Mouse (Mus musculus): ENCODE results near the gene Slc8a2. TPM values are rescaled to one million over a fixed set of nuclear protein-coding genes. Genes with fewer than 3 reads are reported as not detected.

Slc8a2 gene
- 0.80 and 0.88 TPM in 2 replicates for polyA plus RNA-seq (2015; fragmentation: Nextera tagmentation; extraction: Ambion mirVana)

DNA sequence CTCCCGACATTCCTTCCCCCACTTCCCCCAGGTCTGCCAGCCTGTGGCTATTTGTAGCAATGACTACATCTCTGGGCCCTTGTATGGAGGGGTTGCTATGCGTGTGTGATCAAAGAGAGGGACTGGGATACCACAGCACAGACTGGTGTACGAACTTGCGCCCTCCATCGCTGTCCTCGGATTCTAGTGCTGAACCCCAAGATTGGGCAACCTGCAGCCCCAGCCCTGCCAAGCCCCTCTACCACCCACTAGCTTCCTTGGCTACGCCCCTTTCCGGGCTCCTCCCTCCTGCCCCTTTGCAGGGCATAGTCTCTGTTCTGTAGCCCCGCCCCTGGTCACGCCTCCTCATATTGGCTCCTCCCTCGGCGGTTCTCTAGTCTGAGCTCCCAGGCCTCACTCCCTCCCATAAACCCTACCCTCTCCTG is at the start of gene Slc8a2:
Slc8a2 (plus strand) TSS at position 406 of the 425 bp plus-strand sequence.
- Histone ChIP-seq H3K27me3 (replicated peaks) (no peaks in the 10 kb centered on the region), H3K4me1 (peaks cover 57% of the 10 kb centered on the region), H3K4me2 (peak within 1 kb of the TSS; percentile 73), H3K4me3 (peak within 1 kb of the TSS; percentile 64), H3K9me3 (no peaks in the 10 kb centered on the region), H3K36me3 (replicated peaks) (0 out of 2 replicates have a peak, but pooled peaks cover 6% of the 10 kb centered on the region), H3K27ac (peak within 1 kb of the TSS; percentile 80), H3K9ac (peak within 1 kb of the TSS; percentile 78)
- 2% methylated on average over 12 of the region's 12 CpGs for WGBS
- peak; percentile 89 for ATAC-seq (replicated peaks)

- Histone ChIP-seq H3K4me3 (no peak overlapping the region), H3K4me2 (no peak overlapping the region), H3K9me3 (no peaks in the 10 kb centered on the region), H3K27ac (no peak overlapping the region), H3K36me3 (replicated peaks) (no peaks in the 10 kb centered on the region), H3K9ac (no peak overlapping the region), H3K4me1 (no peaks in the 10 kb centered on the region), H3K27me3 (replicated peaks) (no peaks in the 10 kb centered on the region)
- ATAC-seq (replicated peaks): no peak
- 74% methylated on average over 1 of the region's 1 CpGs for WGBS
Observed at GRCm38 (mm10) chr7:16079947-16080346, 49.7 kb upstream of the Slc8a2 start.

DNA sequence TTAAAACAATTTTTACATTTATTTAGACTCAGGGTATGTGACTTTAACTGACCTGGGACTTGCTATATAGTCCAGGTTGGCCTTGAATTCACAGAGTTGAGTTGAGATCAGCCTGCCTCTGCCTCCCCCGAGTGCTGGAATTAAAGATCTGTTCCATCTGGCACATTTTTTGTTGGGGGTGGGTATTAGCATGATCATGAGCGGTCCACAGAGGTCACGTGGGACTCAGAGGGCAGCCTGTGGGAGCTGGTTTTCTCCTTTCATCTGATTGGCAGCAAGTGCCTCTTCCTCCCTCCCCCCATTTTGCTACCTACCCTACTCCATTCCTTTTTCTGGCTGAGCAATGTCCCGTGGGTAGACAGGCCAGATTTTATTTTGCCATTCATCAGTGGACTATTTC is 49.0 kb upstream of the Slc8a2 start:
- no peaks in the 10 kb centered on the region for H3K4me1 ChIP-seq
- H3K4me2 ChIP-seq: no peak overlapping the region
- H3K9ac ChIP-seq: no peak overlapping the region
- no peak overlapping the region for H3K4me3 ChIP-seq
- no peaks in the 10 kb centered on the region for H3K9me3 ChIP-seq
- H3K27ac ChIP-seq: no peak overlapping the region
- no peaks in the 10 kb centered on the region for H3K36me3 ChIP-seq (replicated peaks)
- 65% methylated on average over 4 of the region's 4 CpGs for WGBS
- no peak for ATAC-seq (replicated peaks)
- H3K27me3 ChIP-seq (replicated peaks): no peaks in the 10 kb centered on the region

DNA sequence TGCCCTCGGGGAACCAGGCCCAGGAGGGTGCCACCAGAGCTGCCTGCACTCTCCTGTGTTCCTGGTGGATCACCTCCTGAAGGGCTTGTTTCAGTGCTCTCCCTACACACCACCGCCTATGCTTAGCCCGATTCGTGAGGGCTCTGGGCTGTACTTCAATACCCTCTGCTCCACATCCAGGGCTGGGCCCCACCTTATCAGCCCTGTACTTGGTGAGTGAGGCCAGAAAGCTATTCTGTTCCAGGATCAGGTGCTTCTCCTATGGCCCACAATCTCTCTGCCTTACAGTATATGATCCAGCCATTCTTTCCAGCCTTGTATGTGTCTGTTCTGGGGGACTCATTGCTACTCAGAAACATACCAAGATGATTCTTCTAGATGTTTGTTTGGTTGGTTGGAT is 46.3 kb upstream of the Slc8a2 start:
- no peaks in the 10 kb centered on the region for H3K27me3 ChIP-seq (replicated peaks)
- 65% methylated on average over 4 of the region's 4 CpGs for WGBS

GRCm38 (mm10) chr7:16087587-16087986 is 42.0 kb upstream of the Slc8a2 start:
- H3K36me3 ChIP-seq (replicated peaks): no peaks in the 10 kb centered on the region
- no peak overlapping the region for H3K4me3 ChIP-seq
- WGBS: 72% methylated on average over 2 of the region's 2 CpGs
- H3K9ac ChIP-seq: no peak overlapping the region
- H3K9me3 ChIP-seq: no peaks in the 10 kb centered on the region
- H3K27me3 ChIP-seq (replicated peaks): no peaks in the 10 kb centered on the region
- no peak overlapping the region for H3K27ac ChIP-seq
- H3K4me1 ChIP-seq: no peaks in the 10 kb centered on the region
- no peak for ATAC-seq (replicated peaks)
- no peak overlapping the region for H3K4me2 ChIP-seq

More for the DNA sequence above, 46.3 kb upstream of the Slc8a2 start:
- Histone ChIP-seq H3K9me3 (no peaks in the 10 kb centered on the region), H3K36me3 (replicated peaks) (no peaks in the 10 kb centered on the region), H3K4me3 (no peak overlapping the region), H3K9ac (no peak overlapping the region), H3K27ac (no peak overlapping the region), H3K4me2 (no peak overlapping the region), H3K4me1 (no peaks in the 10 kb centered on the region)
- no peak for ATAC-seq (replicated peaks)

- ATAC-seq (replicated peaks): no peak
- WGBS: 77% methylated on average over 3 of the region's 3 CpGs
Observed at GRCm38 (mm10) chr7:16094592-16094991, 35.0 kb upstream of the Slc8a2 start.

DNA sequence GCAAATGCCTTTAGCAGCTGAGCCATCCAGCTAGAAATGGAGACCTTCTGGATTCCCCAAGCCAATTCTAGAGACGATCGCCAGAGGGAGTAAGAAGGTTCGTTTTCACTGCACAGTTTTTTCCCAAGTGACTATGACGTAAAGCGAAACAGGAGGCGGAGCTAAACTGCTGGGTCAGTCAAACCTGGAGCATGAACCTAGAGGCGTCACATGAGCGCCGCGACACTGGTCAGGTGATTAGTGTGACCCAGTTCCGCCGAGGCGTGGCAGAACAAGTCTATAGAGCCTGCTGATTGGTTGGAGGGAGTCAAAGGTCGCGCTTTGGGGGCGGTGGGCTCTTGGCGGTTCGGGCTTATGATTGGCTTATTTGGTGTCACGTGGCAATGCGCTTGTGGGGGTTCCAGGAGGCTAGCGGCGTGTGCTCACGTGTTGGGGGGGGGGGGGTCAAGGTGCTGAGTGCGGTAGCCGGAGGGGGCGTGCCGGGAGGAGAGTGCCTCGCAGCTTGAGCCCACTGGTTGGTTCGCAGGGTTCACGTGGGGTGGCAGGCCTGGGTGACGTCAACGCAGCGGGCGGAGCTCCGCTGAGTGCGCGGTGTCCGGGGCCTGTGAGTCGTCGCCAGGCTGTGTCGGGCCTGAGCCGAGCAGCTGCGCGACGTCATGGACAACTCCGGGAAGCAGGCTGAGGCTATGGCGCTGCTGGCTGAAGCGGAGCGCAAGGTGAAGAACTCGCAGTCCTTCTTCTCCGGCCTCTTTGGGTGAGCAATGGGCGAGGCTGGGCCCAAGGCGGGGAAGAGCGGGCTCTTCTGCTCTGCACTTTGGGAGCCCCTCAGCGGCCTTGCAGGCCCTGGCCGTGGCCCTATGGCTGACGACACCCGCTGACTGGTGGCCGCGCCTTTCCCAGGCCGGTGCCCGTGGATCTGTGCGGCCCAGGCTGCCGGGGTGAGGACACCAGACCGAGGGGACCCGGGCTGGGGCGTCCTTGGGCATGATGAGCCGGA is 31.3 kb upstream of the Slc8a2 start, which contains the start of gene Napa:
Napa (plus strand) TSS at position 438 of the 997 bp plus-strand sequence.
- peak; percentile 98 for ATAC-seq (replicated peaks)
- no peaks in the 10 kb centered on the region for H3K36me3 ChIP-seq (replicated peaks)
- under 1% methylated on average over 68 of the region's 68 CpGs for WGBS
- H3K9me3 ChIP-seq: no peaks in the 10 kb centered on the region
- peak within 1 kb of the TSS; percentile 97 for H3K4me3 ChIP-seq
- H3K27ac ChIP-seq: peak within 1 kb of the TSS; percentile 89
- H3K9ac ChIP-seq: peak within 1 kb of the TSS; percentile 98
- H3K4me2 ChIP-seq: peak within 1 kb of the TSS; percentile 92
- H3K27me3 ChIP-seq (replicated peaks): peaks cover 10% of the 10 kb centered on the region; the same call in 1 of the 2 replicates
- H3K4me1 ChIP-seq: peaks cover 27% of the 10 kb centered on the region

More at GRCm38 (mm10) chr7:16094592-16094991, 35.0 kb upstream of the Slc8a2 start:
- H3K36me3 ChIP-seq (replicated peaks): no peaks in the 10 kb centered on the region
- H3K27me3 ChIP-seq (replicated peaks): peaks cover 10% of the 10 kb centered on the region; the same call in 1 of the 2 replicates
- no peaks in the 10 kb centered on the region for H3K9me3 ChIP-seq
- no peak overlapping the region for H3K4me2 ChIP-seq
- no peak overlapping the region for H3K27ac ChIP-seq
- peaks cover 10% of the 10 kb centered on the region for H3K4me1 ChIP-seq
- no peak overlapping the region for H3K9ac ChIP-seq
- no peak overlapping the region for H3K4me3 ChIP-seq

GRCm38 (mm10) chr7:16099901-16100300 is 29.7 kb upstream of the Slc8a2 start:
- Histone ChIP-seq H3K4me2 (peak overlapping the region; percentile 92), H3K27me3 (replicated peaks) (0 out of 2 replicates have a peak, but pooled peaks cover 5% of the 10 kb centered on the region), H3K27ac (no peak overlapping the region), H3K9ac (peak overlapping the region; percentile 98; the same call in 1 of the 2 replicates), H3K36me3 (replicated peaks) (no peaks in the 10 kb centered on the region), H3K4me1 (peaks cover 33% of the 10 kb centered on the region), H3K4me3 (peak overlapping the region; percentile 97), H3K9me3 (no peaks in the 10 kb centered on the region)
- 93% methylated on average over 4 of the region's 4 CpGs for WGBS
- no peak for ATAC-seq (replicated peaks)

DNA sequence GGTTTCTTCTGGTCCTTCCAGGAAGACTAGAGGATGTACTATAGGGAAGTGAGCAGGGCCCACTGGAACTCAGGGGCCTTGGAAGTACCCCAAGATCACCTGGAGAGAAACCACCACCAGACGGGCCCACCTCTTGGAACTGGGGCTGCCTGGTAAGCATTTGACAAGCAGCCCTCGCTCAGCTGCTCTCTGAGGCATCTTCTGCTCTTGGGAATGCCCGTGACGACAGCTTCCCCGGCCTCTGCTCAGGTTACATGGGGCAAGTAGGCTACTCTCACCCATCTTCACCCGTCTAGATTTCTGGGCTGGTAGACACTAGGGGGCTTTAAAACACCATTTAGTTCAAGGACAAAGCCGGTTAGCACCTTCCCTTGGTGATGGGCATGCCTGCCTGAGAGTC is 28.5 kb upstream of the Slc8a2 start:
- WGBS: 77% methylated on average over 7 of the region's 7 CpGs
- H3K4me3 ChIP-seq: no peak overlapping the region
- no peak for ATAC-seq (replicated peaks)
- no peak overlapping the region for H3K27ac ChIP-seq
- H3K9me3 ChIP-seq: no peaks in the 10 kb centered on the region
- H3K27me3 ChIP-seq (replicated peaks): no peaks in the 10 kb centered on the region
- H3K9ac ChIP-seq: no peak overlapping the region
- peaks cover 33% of the 10 kb centered on the region for H3K4me1 ChIP-seq
- no peaks in the 10 kb centered on the region for H3K36me3 ChIP-seq (replicated peaks)
- no peak overlapping the region for H3K4me2 ChIP-seq

- ATAC-seq (replicated peaks): no peak
- no peaks in the 10 kb centered on the region for H3K27me3 ChIP-seq (replicated peaks)
- H3K27ac ChIP-seq: no peak overlapping the region
- H3K4me3 ChIP-seq: no peak overlapping the region
- WGBS: 75% methylated on average over 15 of the region's 15 CpGs
- no peaks in the 10 kb centered on the region for H3K9me3 ChIP-seq
- H3K9ac ChIP-seq: no peak overlapping the region
- no peaks in the 10 kb centered on the region for H3K36me3 ChIP-seq (replicated peaks)
- peaks cover 33% of the 10 kb centered on the region for H3K4me1 ChIP-seq
- H3K4me2 ChIP-seq: no peak overlapping the region
Observed at GRCm38 (mm10) chr7:16101726-16102475, 27.7 kb upstream of the Slc8a2 start.

DNA sequence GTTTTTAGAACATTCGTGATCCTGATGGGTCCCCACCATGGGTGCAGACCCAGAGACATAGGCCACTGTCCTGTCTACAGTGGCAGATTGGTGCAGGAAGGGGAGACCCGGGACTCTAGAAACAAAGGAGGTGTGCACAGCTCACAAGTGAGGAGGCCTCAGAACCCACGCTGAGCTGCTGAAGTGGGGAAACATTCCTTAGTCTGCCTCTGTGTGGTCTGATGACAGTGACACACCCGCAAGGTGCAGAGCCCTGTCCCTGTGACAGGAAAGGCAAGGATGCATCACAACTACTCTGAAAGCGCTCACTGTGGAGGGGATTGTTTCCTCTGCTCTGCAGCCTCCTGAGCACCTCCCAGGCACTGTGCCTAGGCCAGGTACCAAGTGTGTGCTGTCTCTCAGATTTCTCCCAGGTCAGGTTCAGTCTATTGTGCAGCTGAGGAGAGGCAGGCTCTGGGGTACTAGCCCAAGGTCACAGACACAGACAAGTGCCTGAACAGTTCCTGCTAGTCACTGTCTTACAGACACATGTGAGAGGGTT is 26.9 kb upstream of the Slc8a2 start:
- Histone ChIP-seq H3K9ac (no peak overlapping the region), H3K4me1 (peaks cover 31% of the 10 kb centered on the region), H3K27ac (no peak overlapping the region), H3K4me3 (no peak overlapping the region), H3K36me3 (replicated peaks) (no peaks in the 10 kb centered on the region), H3K27me3 (replicated peaks) (no peaks in the 10 kb centered on the region), H3K4me2 (no peak overlapping the region), H3K9me3 (no peaks in the 10 kb centered on the region)
- no peak for ATAC-seq (replicated peaks)
- 87% methylated on average over 5 of the region's 5 CpGs for whole genome bisulfite sequencing

DNA sequence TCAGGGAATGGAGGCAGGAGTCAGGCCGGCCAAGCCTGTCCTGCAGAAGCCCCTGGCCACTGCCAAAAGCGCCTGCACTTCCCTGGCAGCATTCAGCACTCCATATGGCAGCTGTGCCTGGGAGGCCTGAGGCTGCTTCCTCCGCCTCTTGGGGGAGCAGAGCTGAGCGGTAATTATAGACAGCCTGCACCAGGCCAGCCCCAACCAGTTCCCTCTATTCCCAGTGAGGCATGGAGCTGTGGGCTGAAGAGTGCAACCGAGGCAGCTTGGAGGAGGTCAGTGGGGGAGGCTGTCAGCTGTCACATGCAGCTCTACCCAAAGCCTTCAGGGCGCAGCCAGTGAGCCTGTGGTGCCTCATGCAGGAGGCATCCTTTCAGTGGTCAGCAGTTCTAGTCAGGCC is 25.9 kb upstream of the Slc8a2 start:
- Histone ChIP-seq H3K27me3 (replicated peaks) (no peaks in the 10 kb centered on the region), H3K9me3 (no peaks in the 10 kb centered on the region), H3K4me3 (no peak overlapping the region), H3K4me2 (no peak overlapping the region), H3K9ac (no peak overlapping the region), H3K36me3 (replicated peaks) (no peaks in the 10 kb centered on the region; the same call in 1 of the 2 replicates), H3K27ac (peak overlapping the region; percentile 22; the same call in 1 of the 2 replicates), H3K4me1 (peaks cover 30% of the 10 kb centered on the region)
- no peak for ATAC-seq (replicated peaks)
- 69% methylated on average over 6 of the region's 6 CpGs for WGBS
